Mouse (Mus musculus) cerebellum, postnatal 36 days (tissue): Measurements from ENCODE around the gene Necab3.
A peak's percentile ranks its signal among the peaks of the same experiment; 100 is the strongest.

Experiments
- DNase-seq, 2 experiments: peaks; one replicate each; pipeline ENCODE4 v3.0.0; 2021 to 2022; ENCODE audit warnings: mixed read lengths in 2 of 2

The Necab3 gene

GRCm38 (mm10) chr2:154558264-154559039 lies at the start of gene Necab3:
TSS of gene Necab3 (minus strand) at chr2:154558890.
- DNase-seq, result peak; percentile 74 to 83

- no peak for DNase-seq
Measured at GRCm38 (mm10) chr2:154606965-154607364, 48.3 kb upstream of the Necab3 start.

- DNase-seq, result no peak
Measured at GRCm38 (mm10) chr2:154604156-154604555, 45.5 kb upstream of the Necab3 start.

GRCm38 (mm10) chr2:154603638-154604153 lies 45.0 kb upstream of the Necab3 start, which contains the start of gene Pxmp4:
TSS of gene Pxmp4 (minus strand) at chr2:154603708.
- peak; percentile 99 to 100 for DNase-seq

- DNase-seq, result no peak
Measured at GRCm38 (mm10) chr2:154603007-154603637, 44.4 kb upstream of the Necab3 start.

- DNase-seq, result no peak
Measured at GRCm38 (mm10) chr2:154601324-154601723, 42.6 kb upstream of the Necab3 start.

GRCm38 (mm10) chr2:154600586-154600985 lies 41.9 kb upstream of the Necab3 start:
- no peak for DNase-seq

GRCm38 (mm10) chr2:154597399-154597798 lies 38.7 kb upstream of the Necab3 start:
- DNase-seq, result no peak

- peak in 1 of 2 experiments; percentile 33 for DNase-seq
Measured at GRCm38 (mm10) chr2:154595775-154596174, 37.1 kb upstream of the Necab3 start.

GRCm38 (mm10) chr2:154593025-154593424 lies 34.3 kb upstream of the Necab3 start:
- peak in 1 of 2 experiments; percentile 31 for DNase-seq

- no peak for DNase-seq
Measured at GRCm38 (mm10) chr2:154591239-154591638, 32.5 kb upstream of the Necab3 start.

- no peak for DNase-seq
Measured at GRCm38 (mm10) chr2:154589051-154589450, 30.4 kb upstream of the Necab3 start.

- no peak for DNase-seq
Measured at GRCm38 (mm10) chr2:154586405-154586804, 27.7 kb upstream of the Necab3 start.

- DNase-seq, result peak; percentile 29 to 35
Measured at GRCm38 (mm10) chr2:154584931-154585601, 26.4 kb upstream of the Necab3 start.

- DNase-seq, result peak; percentile 76 to 82
Measured at GRCm38 (mm10) chr2:154583906-154584872, 25.5 kb upstream of the Necab3 start.

- DNase-seq, result no peak
Measured at GRCm38 (mm10) chr2:154581421-154581820, 22.7 kb upstream of the Necab3 start.

GRCm38 (mm10) chr2:154580586-154580985 lies 21.9 kb upstream of the Necab3 start:
- DNase-seq, result no peak

GRCm38 (mm10) chr2:154577744-154578067 lies 19.0 kb upstream of the Necab3 start:
- DNase-seq, result no peak

GRCm38 (mm10) chr2:154576876-154577743 lies 18.4 kb upstream of the Necab3 start:
- DNase-seq, result no peak

- no peak for DNase-seq
Measured at GRCm38 (mm10) chr2:154574271-154574670, 15.6 kb upstream of the Necab3 start.

- DNase-seq, result no peak
Measured at GRCm38 (mm10) chr2:154572996-154573395, 14.3 kb upstream of the Necab3 start.
